Mouse (Mus musculus): Measurements from ENCODE around the gene Dnajb3. TPM values are rescaled to one million over a fixed set of nuclear protein-coding genes. Genes with fewer than 3 reads are reported as not detected.

Gene Dnajb3
- polyA plus RNA-seq, 1 experiment from 2014 or later = 13.6 TPM

GRCm38 (mm10) chr1:88248658-88249057, 43.1 kb upstream of the Dnajb3 start:
- Histone ChIP-seq H3K9ac (ENCODE audit: low read depth, low read length) (no peak overlapping the region), H3K36me3 (ENCODE audit: insufficient read depth, low read length) (no peaks in the 10 kb centered on the region), H3K27ac (no peak overlapping the region), H3K4me1 (replicated peaks; ENCODE audit: insufficient read depth, low read length) (no peaks in the 10 kb centered on the region), H3K9me3 (replicated peaks; ENCODE audit: low read length) (peaks cover 38% of the 10 kb centered on the region), H3K4me2 (ENCODE audit: low read length) (no peak overlapping the region), H3K4me3 (replicated peaks; ENCODE audit: low read depth, low read length) (no peak overlapping the region), H3K27me3 (ENCODE audit: insufficient read depth, low read length) (no peaks in the 10 kb centered on the region)
- ATAC-seq (replicated peaks; ENCODE audit: low FRiP score, low read depth) (no peak), DNase-seq (ENCODE audit: low spot score) (no peak)
- no peak for TF ChIP-seq CTCF (IDR thresholded peaks at IDR 0.05; ENCODE audit: low read depth)
- 70% methylated on average over 4 of the region's 4 CpGs for WGBS

GRCm38 (mm10) chr1:88247660-88248059, 42.1 kb upstream of the Dnajb3 start:
- H3K4me3 ChIP-seq (replicated peaks; ENCODE audit: low read depth, low read length) = no peak overlapping the region
- ATAC-seq (replicated peaks; ENCODE audit: low FRiP score, low read depth) = no peak

GRCm38 (mm10) chr1:88246386-88246785, 40.8 kb upstream of the Dnajb3 start:
- Histone ChIP-seq H3K9me3 (replicated peaks; ENCODE audit: low read length) (peaks cover 43% of the 10 kb centered on the region), H3K9ac (ENCODE audit: low read depth, low read length) (no peak overlapping the region), H3K27ac (no peak overlapping the region), H3K4me1 (replicated peaks; ENCODE audit: insufficient read depth, low read length) (no peaks in the 10 kb centered on the region), H3K36me3 (ENCODE audit: insufficient read depth, low read length) (no peaks in the 10 kb centered on the region), H3K4me3 (replicated peaks; ENCODE audit: low read depth, low read length) (no peak overlapping the region), H3K27me3 (ENCODE audit: insufficient read depth, low read length) (no peaks in the 10 kb centered on the region), H3K4me2 (ENCODE audit: low read length) (no peak overlapping the region)
- ATAC-seq (replicated peaks; ENCODE audit: low FRiP score, low read depth) (no peak), DNase-seq (ENCODE audit: low spot score) (no peak)
- 50% methylated on average over 6 of the region's 6 CpGs for WGBS
- TF ChIP-seq CTCF (IDR thresholded peaks at IDR 0.05; ENCODE audit: low read depth) = no peak

More at GRCm38 (mm10) chr1:88247660-88248059, 42.1 kb upstream of the Dnajb3 start:
- no peak for TF ChIP-seq CTCF (IDR thresholded peaks at IDR 0.05; ENCODE audit: low read depth)
- DNase-seq (ENCODE audit: low spot score) = no peak
- Histone ChIP-seq H3K4me1 (replicated peaks; ENCODE audit: insufficient read depth, low read length) (no peaks in the 10 kb centered on the region), H3K36me3 (ENCODE audit: insufficient read depth, low read length) (no peaks in the 10 kb centered on the region), H3K27me3 (ENCODE audit: insufficient read depth, low read length) (no peaks in the 10 kb centered on the region), H3K9me3 (replicated peaks; ENCODE audit: low read length) (peaks cover 38% of the 10 kb centered on the region), H3K27ac (no peak overlapping the region), H3K4me2 (ENCODE audit: low read length) (no peak overlapping the region), H3K9ac (ENCODE audit: low read depth, low read length) (no peak overlapping the region)
- WGBS = 44% methylated on average over 2 of the region's 2 CpGs

GRCm38 (mm10) chr1:88245881-88246280, 40.3 kb upstream of the Dnajb3 start:
- Histone ChIP-seq H3K9ac (ENCODE audit: low read depth, low read length) (no peak overlapping the region), H3K4me1 (replicated peaks; ENCODE audit: insufficient read depth, low read length) (no peaks in the 10 kb centered on the region), H3K27ac (no peak overlapping the region), H3K27me3 (ENCODE audit: insufficient read depth, low read length) (no peaks in the 10 kb centered on the region), H3K9me3 (replicated peaks; ENCODE audit: low read length) (peaks cover 43% of the 10 kb centered on the region), H3K4me3 (replicated peaks; ENCODE audit: low read depth, low read length) (no peak overlapping the region), H3K36me3 (ENCODE audit: insufficient read depth, low read length) (no peaks in the 10 kb centered on the region), H3K4me2 (ENCODE audit: low read length) (no peak overlapping the region)
- no peak for DNase-seq (ENCODE audit: low spot score)
- 80% methylated on average over 6 of the region's 6 CpGs for WGBS
- ATAC-seq (replicated peaks; ENCODE audit: low FRiP score, low read depth) = no peak
- no peak for TF ChIP-seq CTCF (IDR thresholded peaks at IDR 0.05; ENCODE audit: low read depth)

GRCm38 (mm10) chr1:88243861-88244260, 38.3 kb upstream of the Dnajb3 start:
- 64% methylated on average over 5 of the region's 5 CpGs for WGBS
- no peak overlapping the region for H3K9ac ChIP-seq (ENCODE audit: low read depth, low read length)
- no peak for ATAC-seq (replicated peaks; ENCODE audit: low FRiP score, low read depth)
- no peak for TF ChIP-seq CTCF (IDR thresholded peaks at IDR 0.05; ENCODE audit: low read depth)
- DNase-seq (ENCODE audit: low spot score) = no peak
- H3K27ac ChIP-seq = no peak overlapping the region
- H3K4me2 ChIP-seq (ENCODE audit: low read length) = no peak overlapping the region
- no peak overlapping the region for H3K4me3 ChIP-seq (replicated peaks; ENCODE audit: low read depth, low read length)
- H3K36me3 ChIP-seq (ENCODE audit: insufficient read depth, low read length) = no peaks in the 10 kb centered on the region
- no peaks in the 10 kb centered on the region for H3K4me1 ChIP-seq (replicated peaks; ENCODE audit: insufficient read depth, low read length)
- peaks cover 48% of the 10 kb centered on the region for H3K9me3 ChIP-seq (replicated peaks; ENCODE audit: low read length)
- H3K27me3 ChIP-seq (ENCODE audit: insufficient read depth, low read length) = no peaks in the 10 kb centered on the region

- Histone ChIP-seq H3K4me3 (replicated peaks; ENCODE audit: low read depth, low read length) (no peak overlapping the region), H3K27ac (no peak overlapping the region), H3K9ac (ENCODE audit: low read depth, low read length) (no peak overlapping the region), H3K4me2 (ENCODE audit: low read length) (no peak overlapping the region), H3K36me3 (ENCODE audit: insufficient read depth, low read length) (no peaks in the 10 kb centered on the region), H3K27me3 (ENCODE audit: insufficient read depth, low read length) (no peaks in the 10 kb centered on the region), H3K4me1 (replicated peaks; ENCODE audit: insufficient read depth, low read length) (no peaks in the 10 kb centered on the region), H3K9me3 (replicated peaks; ENCODE audit: low read length) (peaks cover 55% of the 10 kb centered on the region)
- 71% methylated on average over 4 of the region's 4 CpGs for WGBS
- no peak for TF ChIP-seq CTCF (IDR thresholded peaks at IDR 0.05; ENCODE audit: low read depth)
- no peak for DNase-seq (ENCODE audit: low spot score)
- ATAC-seq (replicated peaks; ENCODE audit: low FRiP score, low read depth) = no peak
These were observed 35.0 kb upstream of the Dnajb3 start for GRCm38 (mm10) chr1:88240579-88240978.

- DNase-seq (ENCODE audit: low spot score) (no peak), ATAC-seq (replicated peaks; ENCODE audit: low FRiP score, low read depth) (no peak)
These were observed 34.5 kb upstream of the Dnajb3 start for GRCm38 (mm10) chr1:88240072-88240471.

More at GRCm38 (mm10) chr1:88240072-88240471, 34.5 kb upstream of the Dnajb3 start:
- 69% methylated on average over 5 of the region's 5 CpGs for WGBS
- Histone ChIP-seq H3K9ac (ENCODE audit: low read depth, low read length) (no peak overlapping the region), H3K27ac (no peak overlapping the region), H3K4me2 (ENCODE audit: low read length) (no peak overlapping the region), H3K27me3 (ENCODE audit: insufficient read depth, low read length) (no peaks in the 10 kb centered on the region), H3K4me3 (replicated peaks; ENCODE audit: low read depth, low read length) (no peak overlapping the region), H3K4me1 (replicated peaks; ENCODE audit: insufficient read depth, low read length) (no peaks in the 10 kb centered on the region), H3K36me3 (ENCODE audit: insufficient read depth, low read length) (no peaks in the 10 kb centered on the region), H3K9me3 (replicated peaks; ENCODE audit: low read length) (peaks cover 55% of the 10 kb centered on the region)
- TF ChIP-seq CTCF (IDR thresholded peaks at IDR 0.05; ENCODE audit: low read depth) = no peak

All from kidney, postnatal 0 days (tissue).